Mouse (Mus musculus) layer of hippocampus, postnatal 10 days (tissue): ENCODE results near the gene Nhlrc4. TPM values are rescaled to one million over a fixed set of nuclear protein-coding genes. Genes with fewer than 3 reads are reported as not detected.

Source experiments
- DNase-seq, 2 experiments: peaks; one replicate each; pipeline ENCODE4 v3.0.0; 2021; ENCODE audit warnings: low spot score in 2 of 2
- long read RNA-seq: library from polyadenylated mRNA; stranded (forward); transcript quantifications from one replicate; pipeline ENCODE4 v2.0.0, GENCODE M21; 2023
- total RNA-seq, 2 experiments: library from RNA; stranded (reverse); gene quantifications; 2 replicates each; pipeline ENCODE4 v1.2.3; 2021

The Nhlrc4 gene
- not detected for total RNA-seq
- long read RNA-seq = 0 reads

GRCm38 (mm10) chr17:25944366-25945163 is at the start of gene Nhlrc4, which contains the start of gene Pigq:
Nhlrc4 (minus strand) TSS chr17:25944961.
Pigq (minus strand) TSS chr17:25944936.
- DNase-seq = no peak

GRCm38 (mm10) chr17:25993489-25993888 is 48.7 kb upstream of the Nhlrc4 start:
- no peak for DNase-seq

GRCm38 (mm10) chr17:25992274-25992673 is 47.5 kb upstream of the Nhlrc4 start:
- DNase-seq = no peak

- DNase-seq = no peak
Observed at GRCm38 (mm10) chr17:25990331-25990730, 45.6 kb upstream of the Nhlrc4 start.

GRCm38 (mm10) chr17:25985306-25986294 is 40.8 kb upstream of the Nhlrc4 start, which contains the start of gene Capn15:
Capn15 (minus strand) TSS chr17:25985796.
- peak; percentile 93 to 96 for DNase-seq

- no peak for DNase-seq
Observed at GRCm38 (mm10) chr17:25984556-25985305, 40.0 kb upstream of the Nhlrc4 start.

- no peak for DNase-seq
Observed at GRCm38 (mm10) chr17:25984066-25984465, 39.3 kb upstream of the Nhlrc4 start.

- no peak for DNase-seq
Observed at GRCm38 (mm10) chr17:25982913-25983312, 38.2 kb upstream of the Nhlrc4 start.

GRCm38 (mm10) chr17:25980854-25981253 is 36.1 kb upstream of the Nhlrc4 start:
- DNase-seq = no peak

- no peak for DNase-seq
Observed at GRCm38 (mm10) chr17:25979829-25980738, 35.3 kb upstream of the Nhlrc4 start.

GRCm38 (mm10) chr17:25970954-25971707 is 26.4 kb upstream of the Nhlrc4 start:
- no peak for DNase-seq

GRCm38 (mm10) chr17:25970448-25970847 is 25.7 kb upstream of the Nhlrc4 start:
- DNase-seq = no peak

- no peak for DNase-seq
Observed at GRCm38 (mm10) chr17:25968176-25968575, 23.4 kb upstream of the Nhlrc4 start.

GRCm38 (mm10) chr17:25967652-25968051 is 22.9 kb upstream of the Nhlrc4 start:
- DNase-seq = no peak

GRCm38 (mm10) chr17:25964271-25964670 is 19.5 kb upstream of the Nhlrc4 start:
- DNase-seq = no peak

GRCm38 (mm10) chr17:25962413-25962905 is 17.7 kb upstream of the Nhlrc4 start:
- DNase-seq = no peak

- no peak for DNase-seq
Observed at GRCm38 (mm10) chr17:25961566-25961965, 16.8 kb upstream of the Nhlrc4 start.

- no peak for DNase-seq
Observed at GRCm38 (mm10) chr17:25959630-25960467, 15.1 kb upstream of the Nhlrc4 start.
